Mouse (Mus musculus) heart, embryonic 11.5 days (tissue): ENCODE measurements around the gene Dpf2. TPM values are rescaled to one million over a fixed set of nuclear protein-coding genes. Genes with fewer than 3 reads are reported as not detected.

Experiments used
- ATAC-seq: fragments of 200-750 bp; cut with Nextera tagmentation; replicated peaks from 2 replicates; pipeline ENCODE4 v1.8.0; 2017; ENCODE audit warnings: moderate library complexity; ENCODE audit not compliant: insufficient number of reproducible peaks, low FRiP score, low TSS enrichment
- H3K27ac ChIP-seq: fragments of 300-500 bp; sonication (generic); 2 replicates; pipeline ENCODE4 v1.5.1; 2014; ENCODE audit warnings: mild to moderate bottlenecking, low read depth, low read length
- H3K27me3 ChIP-seq: fragments of 300-500 bp; sonication (generic); 2 replicates; pipeline ENCODE4 v1.6.1; 2014; ENCODE audit warnings: mild to moderate bottlenecking, low read length, mixed read lengths; ENCODE audit not compliant: control insufficient read depth, insufficient read depth
- H3K36me3 ChIP-seq: fragments of 300-500 bp; sonication (generic); 2 replicates; pipeline ENCODE4 v1.6.1; 2014; ENCODE audit warnings: mild to moderate bottlenecking, low read length, moderate library complexity, mixed read lengths; ENCODE audit not compliant: control insufficient read depth, insufficient read depth
- H3K4me1 ChIP-seq: fragments of 300-500 bp; sonication (generic); 2 replicates; pipeline ENCODE4 v1.6.1; 2014; ENCODE audit warnings: low read length; ENCODE audit not compliant: control insufficient read depth, insufficient read depth
- H3K4me2 ChIP-seq: fragments of 300-500 bp; sonication (generic); 2 replicates; pipeline ENCODE4 v1.6.1; 2014; ENCODE audit warnings: mild to moderate bottlenecking, moderate library complexity
- H3K4me3 ChIP-seq: fragments of 300-500 bp; sonication (generic); 2 replicates; pipeline ENCODE4 v1.5.1; 2014; ENCODE audit warnings: low read depth, low read length
- H3K9ac ChIP-seq: fragments of 300-500 bp; sonication (generic); 2 replicates; pipeline ENCODE4 v1.6.1; 2014; ENCODE audit warnings: mild to moderate bottlenecking, low read depth, low read length, moderate library complexity
- H3K9me3 ChIP-seq: fragments of 300-500 bp; sonication (generic); replicated peaks from 2 replicates; pipeline ENCODE4 v1.6.1; 2016; ENCODE audit warnings: low read length; ENCODE audit not compliant: control insufficient read depth
- WGBS: fragments of 180-500 bp; shearing (Covaris S2); extraction: QIAGEN DNeasy Blood & Tissue Kit; methylation state at CpG from one replicate; pipeline ENCODE4 v1.1.7; 2014; ENCODE audit not compliant: insufficient replicate concordance; 5-methylcytosine and 5-hydroxymethylcytosine counted together
- polyA plus RNA-seq: library from polyadenylated mRNA; unstranded; fragments of >200 nt; fragmentation: Nextera tagmentation; extraction: Ambion mirVana; gene quantifications from 2 replicates; pipeline ENCODE4 v1.2.1, GENCODE M21; 2014

Gene Dpf2
- polyA plus RNA-seq, 1 experiment from 2014 or later = 105 TPM

DNA sequence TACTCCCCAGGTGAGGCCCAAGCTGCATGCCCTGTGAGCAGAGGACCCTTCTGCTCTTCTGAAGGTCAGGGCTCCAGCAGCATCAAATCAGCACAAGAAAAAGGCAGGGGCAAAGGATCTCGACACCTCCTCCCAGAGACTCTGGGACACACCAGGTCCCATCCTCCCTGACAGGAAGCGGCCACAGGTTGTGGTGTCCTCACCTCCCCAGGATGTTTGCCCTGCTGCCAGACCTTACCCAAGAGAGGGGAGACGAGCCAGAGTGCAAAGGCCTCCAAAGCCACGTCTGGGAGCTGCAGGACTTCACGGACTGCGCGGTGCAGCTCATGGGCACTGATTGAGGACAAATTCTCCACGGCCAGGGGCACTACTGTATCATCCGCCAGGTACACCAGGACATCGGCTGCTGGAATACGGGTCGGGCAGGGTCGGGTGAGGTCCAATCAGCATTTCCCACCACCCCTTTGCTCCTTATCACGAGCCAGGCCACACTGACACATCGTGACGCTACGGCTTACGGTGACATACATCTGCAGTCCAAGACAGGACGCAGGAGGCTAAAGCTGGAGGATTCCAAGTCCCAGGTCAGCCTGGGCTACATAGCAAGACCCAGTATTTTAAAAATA, 39.8 kb downstream of the Dpf2 start:
- no peak overlapping the region for H3K9ac ChIP-seq
- no peak overlapping the region for H3K27ac ChIP-seq
- 0 out of 2 replicates have a peak overlapping the region, but pooled peaks have one; percentile 3 for H3K4me3 ChIP-seq
- peaks cover 38% of the 10 kb centered on the region for H3K4me1 ChIP-seq
- 68% methylated on average over 19 of the region's 19 CpGs for WGBS
- peaks cover 10% of the 10 kb centered on the region; the same call in 1 of the 2 replicates for H3K36me3 ChIP-seq
- ATAC-seq = no peak
- H3K27me3 ChIP-seq = no peaks in the 10 kb centered on the region
- peak overlapping the region; percentile 17 for H3K4me2 ChIP-seq
- H3K9me3 ChIP-seq = no peaks in the 10 kb centered on the region

DNA sequence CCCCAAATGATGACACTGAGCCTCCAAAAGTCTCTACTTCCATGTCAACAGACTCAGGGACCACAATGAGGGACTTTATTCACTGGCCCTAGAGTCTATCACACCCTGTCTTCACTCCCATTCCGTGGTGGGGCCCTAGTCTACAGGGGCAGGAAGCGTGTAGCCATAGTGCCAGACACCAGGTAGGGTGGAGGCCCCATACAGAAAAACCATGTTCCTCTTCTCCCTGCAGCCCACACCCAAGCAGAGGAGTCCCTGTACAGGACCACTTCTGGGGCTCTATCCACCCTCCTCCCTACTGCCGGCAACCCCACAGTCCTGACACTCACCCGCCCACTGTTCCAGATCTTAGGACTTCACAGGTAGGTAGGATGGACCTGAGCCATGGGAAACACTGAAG, 40.3 kb downstream of the Dpf2 start:
- no peak for ATAC-seq
- WGBS = 90% methylated on average over 4 of the region's 4 CpGs
- Histone ChIP-seq H3K27me3 (no peaks in the 10 kb centered on the region), H3K9ac (no peak overlapping the region), H3K36me3 (peaks cover 14% of the 10 kb centered on the region; the same call in 1 of the 2 replicates), H3K4me2 (peak overlapping the region; percentile 17), H3K9me3 (no peaks in the 10 kb centered on the region), H3K4me1 (peaks cover 38% of the 10 kb centered on the region), H3K27ac (no peak overlapping the region), H3K4me3 (no peak overlapping the region)

DNA sequence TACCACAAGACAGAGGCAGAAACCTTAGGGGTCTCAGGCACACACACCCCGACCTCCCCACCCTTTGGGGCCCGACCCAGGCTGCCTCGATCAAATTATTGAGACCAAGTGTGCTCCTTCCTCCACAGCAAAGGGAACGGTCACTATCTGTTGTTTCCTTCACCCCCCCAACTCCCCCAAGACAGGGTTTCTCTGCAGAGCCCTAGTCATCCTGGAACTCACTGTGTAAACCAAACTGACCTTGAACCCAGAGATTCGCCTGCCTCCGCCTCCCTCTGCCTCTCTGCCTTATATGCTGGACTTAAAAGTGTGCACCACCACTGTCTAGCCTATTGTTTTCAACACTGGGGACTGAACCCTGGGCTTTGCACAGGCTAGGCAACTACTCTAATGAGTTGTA, 41.1 kb downstream of the Dpf2 start:
- H3K27me3 ChIP-seq = no peaks in the 10 kb centered on the region
- H3K4me3 ChIP-seq = no peak overlapping the region
- H3K36me3 ChIP-seq = peaks cover 15% of the 10 kb centered on the region; the same call in 1 of the 2 replicates
- WGBS = 38% methylated on average over 6 of the region's 6 CpGs
- no peak; the same call in 1 of the 2 replicates for ATAC-seq
- H3K9ac ChIP-seq = peak overlapping the region; percentile 68
- H3K9me3 ChIP-seq = no peaks in the 10 kb centered on the region
- peak overlapping the region; percentile 91 for H3K27ac ChIP-seq
- H3K4me2 ChIP-seq = peak overlapping the region; percentile 51
- peaks cover 38% of the 10 kb centered on the region for H3K4me1 ChIP-seq

DNA sequence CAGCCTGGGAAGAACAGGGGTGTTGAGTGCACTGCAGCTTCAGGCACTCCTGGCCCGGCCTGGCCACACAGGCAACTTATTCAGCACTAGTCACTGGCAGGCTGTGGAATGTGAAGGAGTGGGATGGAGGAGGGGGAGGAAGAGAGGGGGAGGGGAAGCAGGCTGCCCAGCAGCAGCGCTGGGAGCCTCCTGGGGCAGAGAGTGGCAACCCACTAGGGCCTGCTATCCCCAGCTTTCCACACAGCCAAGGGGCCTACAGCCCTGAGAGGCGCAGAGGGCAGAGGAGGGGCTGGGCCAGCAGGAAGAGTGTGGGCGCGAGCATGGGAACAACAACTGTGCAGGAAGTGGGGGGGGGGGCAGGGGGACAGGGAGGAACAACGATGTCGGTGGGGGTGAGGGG, 41.5 kb downstream of the Dpf2 start:
- Histone ChIP-seq H3K4me1 (peaks cover 38% of the 10 kb centered on the region), H3K27ac (peak overlapping the region; percentile 91), H3K4me2 (peak overlapping the region; percentile 51), H3K9ac (peak overlapping the region; percentile 68), H3K9me3 (no peaks in the 10 kb centered on the region), H3K4me3 (no peak overlapping the region; the same call in 1 of the 2 replicates), H3K36me3 (peaks cover 15% of the 10 kb centered on the region; the same call in 1 of the 2 replicates), H3K27me3 (no peaks in the 10 kb centered on the region)
- peak; percentile 69 for ATAC-seq
- under 1% methylated on average over 7 of the region's 7 CpGs for WGBS

DNA sequence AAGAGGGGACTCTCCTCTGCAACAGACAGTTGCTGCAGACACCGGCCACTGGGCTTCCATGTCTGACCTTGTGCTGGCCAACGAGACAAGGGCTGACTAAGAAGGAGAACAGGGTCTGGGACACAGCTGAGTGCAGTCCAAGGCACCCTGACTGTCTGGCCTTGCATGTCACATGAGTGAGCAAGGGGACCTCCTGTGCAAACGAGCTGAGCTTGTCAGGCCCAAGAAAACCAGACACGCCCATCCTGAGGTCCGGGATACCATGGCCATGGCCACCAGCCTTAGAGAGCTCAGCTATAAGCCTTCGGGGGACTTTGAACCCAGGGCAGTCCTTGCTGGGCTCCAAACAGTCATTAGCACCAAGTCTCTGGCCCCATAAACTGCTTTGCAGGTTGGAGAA, 44.7 kb downstream of the Dpf2 start:
- H3K9me3 ChIP-seq = no peaks in the 10 kb centered on the region
- no peak overlapping the region for H3K27ac ChIP-seq
- H3K36me3 ChIP-seq = peaks cover 24% of the 10 kb centered on the region
- no peak for ATAC-seq
- no peak overlapping the region for H3K4me3 ChIP-seq
- H3K27me3 ChIP-seq = no peaks in the 10 kb centered on the region
- H3K4me2 ChIP-seq = no peak overlapping the region
- peak overlapping the region; percentile 39; the same call in 1 of the 2 replicates for H3K9ac ChIP-seq
- WGBS = 82% methylated on average over 6 of the region's 6 CpGs
- H3K4me1 ChIP-seq = peaks cover 29% of the 10 kb centered on the region

DNA sequence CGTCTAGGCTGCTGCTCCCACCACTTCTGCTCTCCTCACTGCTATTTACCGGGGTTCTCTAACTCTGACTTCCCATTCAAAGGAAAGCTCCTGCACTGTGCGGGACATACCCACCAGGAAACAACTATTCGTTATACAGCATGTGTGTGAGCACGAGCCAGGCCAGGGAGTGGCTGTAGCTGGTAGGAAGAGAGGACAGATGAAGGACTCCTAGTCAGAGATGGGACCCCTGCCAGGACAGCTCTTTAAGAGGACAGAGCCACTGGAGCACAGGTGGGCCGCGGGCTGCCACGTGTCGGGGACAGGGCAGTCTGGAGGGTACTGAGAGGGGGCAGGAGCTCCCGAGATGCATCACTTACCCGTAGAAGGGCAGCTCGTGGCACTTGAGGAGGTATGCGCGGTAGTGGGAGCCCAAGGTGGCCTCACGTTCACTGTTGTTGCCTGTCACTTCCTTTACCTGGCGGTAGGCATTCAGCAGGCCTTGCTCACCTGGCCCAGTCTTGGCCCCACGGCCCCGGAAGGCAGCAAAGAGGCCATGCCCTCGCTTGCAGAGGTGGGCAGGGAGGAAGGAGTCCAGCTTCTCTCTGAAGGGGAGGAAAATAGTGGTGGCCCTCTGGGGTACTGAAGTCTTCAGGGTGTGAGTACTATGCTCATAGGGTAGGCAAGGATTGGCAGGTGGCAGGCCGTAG, 48.0 kb downstream of the Dpf2 start:
- no peak overlapping the region for H3K4me3 ChIP-seq
- peaks cover 45% of the 10 kb centered on the region for H3K36me3 ChIP-seq

DNA sequence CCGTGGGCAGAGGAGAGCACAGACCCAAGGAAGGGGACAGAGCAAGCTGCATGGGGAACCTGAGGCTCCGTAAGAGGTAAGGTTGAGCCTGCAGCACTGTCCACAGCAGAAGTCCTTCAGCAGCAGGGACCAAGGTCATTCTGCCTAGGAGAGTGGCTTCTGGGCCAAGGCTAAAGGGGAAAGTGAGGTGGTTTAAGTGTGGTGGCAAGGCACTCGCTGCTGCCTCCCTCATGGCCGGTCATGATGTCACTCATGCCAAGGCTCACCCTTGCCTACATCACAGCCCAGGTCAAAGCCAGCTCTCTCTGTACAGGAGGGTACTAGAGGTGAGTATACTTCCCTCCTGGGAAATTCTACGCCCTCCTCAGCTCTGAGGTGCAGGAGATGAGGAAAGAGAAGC, 49.0 kb downstream of the Dpf2 start:
- Histone ChIP-seq H3K27ac (no peak overlapping the region), H3K4me3 (no peak overlapping the region), H3K27me3 (no peaks in the 10 kb centered on the region), H3K9me3 (0 out of 2 replicates have a peak, but pooled peaks cover 3% of the 10 kb centered on the region), H3K9ac (no peak overlapping the region), H3K4me2 (no peak overlapping the region), H3K4me1 (peaks cover 5% of the 10 kb centered on the region; the same call in 1 of the 2 replicates), H3K36me3 (peaks cover 44% of the 10 kb centered on the region)
- WGBS = 91% methylated on average over 5 of the region's 5 CpGs
- no peak for ATAC-seq

More for the DNA sequence above, 48.0 kb downstream of the Dpf2 start:
- no peak for ATAC-seq
- 0 out of 2 replicates have a peak, but pooled peaks cover 3% of the 10 kb centered on the region for H3K9me3 ChIP-seq
- H3K4me1 ChIP-seq = peaks cover 5% of the 10 kb centered on the region; the same call in 1 of the 2 replicates
- H3K27me3 ChIP-seq = no peaks in the 10 kb centered on the region
- no peak overlapping the region for H3K27ac ChIP-seq
- WGBS = 91% methylated on average over 20 of the region's 20 CpGs
- no peak overlapping the region for H3K4me2 ChIP-seq
- no peak overlapping the region for H3K9ac ChIP-seq

DNA sequence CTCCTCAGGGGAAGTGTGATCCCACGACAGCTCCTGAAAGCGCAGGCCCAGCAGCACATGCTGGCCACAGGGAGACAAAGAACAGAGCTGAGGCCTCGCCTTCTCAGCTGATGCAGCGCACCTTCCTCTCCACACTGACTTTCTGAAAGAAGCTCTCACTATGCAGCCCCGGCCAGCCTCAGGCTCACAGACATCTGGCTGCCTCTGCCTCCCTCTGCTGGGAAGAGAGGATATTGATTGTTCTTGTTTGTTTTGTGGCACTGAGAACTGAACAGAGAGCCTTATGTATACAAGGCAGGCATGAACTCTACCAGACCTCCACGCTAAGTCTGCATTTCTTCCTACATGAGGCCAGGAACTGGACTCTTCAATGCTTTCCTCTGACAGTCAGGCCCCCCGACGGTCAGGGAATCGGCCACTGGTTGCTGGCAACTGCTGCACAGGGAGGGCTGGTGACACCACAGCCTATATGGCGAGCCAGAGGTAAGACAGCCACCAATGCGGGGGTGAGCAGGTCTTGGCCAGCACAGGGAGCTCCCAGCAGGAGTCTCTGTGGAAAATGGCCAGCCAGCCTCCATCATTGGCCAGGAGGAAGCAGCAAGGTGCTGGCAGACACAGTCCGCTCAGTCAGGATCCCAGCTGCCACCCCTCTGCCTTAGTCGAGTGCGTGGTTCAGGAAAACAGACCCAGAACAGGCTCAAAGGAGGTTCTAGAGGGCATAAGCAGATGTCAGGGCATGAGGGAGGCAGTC, 50.3 kb downstream of the Dpf2 start:
- H3K9ac ChIP-seq = no peak overlapping the region
- H3K27ac ChIP-seq = no peak overlapping the region
- H3K27me3 ChIP-seq = no peaks in the 10 kb centered on the region
- no peak overlapping the region for H3K4me2 ChIP-seq
- peaks cover 43% of the 10 kb centered on the region for H3K36me3 ChIP-seq
- H3K9me3 ChIP-seq = 0 out of 2 replicates have a peak, but pooled peaks cover 3% of the 10 kb centered on the region
- 94% methylated on average over 14 of the region's 14 CpGs for WGBS
- ATAC-seq = no peak
- no peak overlapping the region for H3K4me3 ChIP-seq
- H3K4me1 ChIP-seq = peaks cover 5% of the 10 kb centered on the region; the same call in 1 of the 2 replicates
